In the genomic region with DNA sequence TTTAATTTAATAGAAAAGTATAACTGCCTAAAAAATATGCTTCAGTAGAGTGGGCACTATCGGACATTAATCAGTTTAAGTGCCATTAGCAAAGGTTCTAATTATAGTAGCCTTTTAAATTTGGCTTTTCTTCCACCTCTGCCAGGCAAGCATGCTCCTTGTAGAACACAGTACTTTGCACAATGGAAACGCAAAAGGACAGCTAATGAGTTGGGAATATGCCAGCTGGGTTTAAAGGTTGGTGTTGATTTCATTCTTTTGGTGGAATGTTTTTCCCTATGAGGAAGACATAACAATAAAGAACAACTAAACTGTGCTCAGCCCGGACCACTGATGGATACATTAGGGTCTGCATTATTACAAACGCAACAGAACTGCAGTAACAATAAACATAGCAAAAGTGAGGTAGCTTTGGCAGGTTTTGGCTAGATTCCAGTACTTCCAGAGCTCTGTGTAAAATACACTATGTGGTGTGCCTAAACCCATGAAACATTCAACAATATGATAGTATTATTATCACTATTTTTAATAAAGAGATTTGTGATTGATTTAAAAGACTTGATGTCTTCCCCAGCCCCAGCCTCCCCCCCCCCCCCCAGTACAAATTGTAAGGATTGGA, we compare ENCODE assay signal across 16 mouse cellular contexts. TPM values are rescaled to one million over a fixed set of nuclear protein-coding genes. Genes with fewer than 3 reads are reported as not detected.
DNase-seq lines count a peak whose midpoint lies in the region; ATAC-seq and TF ChIP-seq lines count a peak whose summit lies in the region.
"Had no signal": no experiment of that assay in that cellular context is flagged by ENCODE, and none has a peak within 500 bp of the region (broad histone marks: within the 10 kb centered on the region; RNA-seq: fewer than 3 reads in every experiment).

No protein-coding gene starts in this region.

- H3K4me2 ChIP-seq in lung, embryonic 14.5 days, result no peak overlapping the region
- H3K4me2 ChIP-seq: limb, embryonic 13.5 days; midbrain, embryonic 12.5 days had no signal

- no peak for TF ChIP-seq POLR2A in brain, embryonic 14.5 days (IDR thresholded peaks at IDR 0.05; ENCODE audit: borderline replicate concordance, extremely low read depth, insufficient read depth, insufficient read length, poor library complexity, severe bottlenecking)

- H3K27me3 ChIP-seq in lung, embryonic 14.5 days (ENCODE audit: insufficient read depth, low read length), result no peaks in the 10 kb centered on the region
- H3K27me3 ChIP-seq: limb, embryonic 13.5 days; midbrain, embryonic 12.5 days had no signal

- H3K4me3 ChIP-seq in gastrocnemius, adult 2 months, result no peak overlapping the region
- H3K4me3 ChIP-seq in lung, embryonic 14.5 days (ENCODE audit: low read depth, low read length), result no peak overlapping the region
- H3K4me3 ChIP-seq: limb, embryonic 13.5 days; midbrain, embryonic 12.5 days had no signal

- peak overlapping the region; percentile 57 for H3K27ac ChIP-seq in gastrocnemius, adult 2 months
- H3K27ac ChIP-seq in lung, embryonic 14.5 days (ENCODE audit: low read depth), result no peak overlapping the region
- H3K27ac ChIP-seq: limb, embryonic 13.5 days; macrophage; midbrain, embryonic 12.5 days had no signal

- intact Hi-C loops in gastrocnemius, adult 2 months (cut with DNase I), result no loop called here

- no peak for TF ChIP-seq CTCF in gastrocnemius, adult 2 months (IDR thresholded peaks at IDR 0.05)
- no peak for TF ChIP-seq CTCF in lung, embryonic 14.5 days (IDR thresholded peaks at IDR 0.05; ENCODE audit: low read depth)
- TF ChIP-seq CTCF in brain, embryonic 14.5 days (IDR thresholded peaks at IDR 0.05; ENCODE audit: borderline replicate concordance, extremely low read depth, insufficient read depth, insufficient read length), result no peak

- 49% methylated on average over 4 of the region's 4 CpGs for WGBS in lung, embryonic 14.5 days

- no peak for ATAC-seq in lung, embryonic 14.5 days (ENCODE audit: insufficient read depth)
- no peak for ATAC-seq in frontal cortex, adult (ENCODE audit: low TSS enrichment)
- ATAC-seq: liver, postnatal 0 days had no signal

- DNase-seq in gastrocnemius, adult 2 months, result no peak
- DNase-seq in gastrocnemius, postnatal 10 days, result no peak
- DNase-seq in kidney, adult 11 months, result peak; percentile 11
- no peak for DNase-seq in kidney, postnatal 10 days
- peak; percentile 60 for DNase-seq in lung, embryonic 14.5 days
- no peak for DNase-seq in lung, postnatal 36 days
- peak; percentile 73 for DNase-seq in brain, embryonic 14.5 days (ENCODE audit: low read depth)
- DNase-seq: adrenal gland, postnatal 36 days; cerebellum, adult 9-10 months; gastrocnemius, postnatal 36 days; liver, postnatal 0 days; thymus, postnatal 4 days had no signal

- H3K4me1 ChIP-seq in lung, embryonic 14.5 days (ENCODE audit: insufficient read depth), result peaks cover 16% of the 10 kb centered on the region; the same call in 1 of the 2 replicates

- H3K36me3 ChIP-seq in lung, embryonic 14.5 days (ENCODE audit: insufficient read depth), result no peaks in the 10 kb centered on the region
- H3K36me3 ChIP-seq: limb, embryonic 13.5 days; midbrain, embryonic 12.5 days had no signal

- no peaks in the 10 kb centered on the region for H3K9me3 ChIP-seq in lung, embryonic 14.5 days (ENCODE audit: low read depth, low read length)
- H3K9me3 ChIP-seq: limb, embryonic 13.5 days; midbrain, embryonic 12.5 days had no signal

- H3K9ac ChIP-seq in lung, embryonic 14.5 days, result no peak overlapping the region
- H3K9ac ChIP-seq: limb, embryonic 13.5 days; liver, postnatal 0 days; midbrain, embryonic 12.5 days had no signal

RNA-seq across cellular contexts. Expression of gene Cavin2, which starts 16.2 kb away (rescaled TPM):
- 10 to 100 TPM; 24.9 to 34.6 TPM for total RNA-seq in gastrocnemius, adult 2 months (2021)
- 10 to 100 TPM; 81.7 to 88.6 TPM for total RNA-seq in gastrocnemius, postnatal 10 days (2021)
- polyA plus RNA-seq in lung, embryonic 14.5 days (2014; fragmentation: Nextera tagmentation; extraction: Ambion mirVana), result 116 and 129 TPM in 2 replicates
- polyA plus RNA-seq in brain, embryonic 14.5 days (2012; rRNA removed), result 2.6 and 4.5 TPM in 2 replicates

Comparison
In these comparisons a context has a peak if more than half of its experiments do, and no peak if none do; other contexts are left out.
1. DNase-seq: peak in kidney, adult 11 months (single experiment), lung, embryonic 14.5 days (single experiment) and brain, embryonic 14.5 days (single experiment); none in gastrocnemius, adult 2 months (single experiment), gastrocnemius, postnatal 10 days (single experiment), kidney, postnatal 10 days (single experiment) and lung, postnatal 36 days (single experiment).